Mouse (Mus musculus): ENCODE data around the gene Cyp27b1. TPM values are rescaled to one million over a fixed set of nuclear protein-coding genes. Genes with fewer than 3 reads are reported as not detected.

Cyp27b1 gene
- polyA plus RNA-seq, 1 experiment from 2014 or later = 0.08 TPM

DNA sequence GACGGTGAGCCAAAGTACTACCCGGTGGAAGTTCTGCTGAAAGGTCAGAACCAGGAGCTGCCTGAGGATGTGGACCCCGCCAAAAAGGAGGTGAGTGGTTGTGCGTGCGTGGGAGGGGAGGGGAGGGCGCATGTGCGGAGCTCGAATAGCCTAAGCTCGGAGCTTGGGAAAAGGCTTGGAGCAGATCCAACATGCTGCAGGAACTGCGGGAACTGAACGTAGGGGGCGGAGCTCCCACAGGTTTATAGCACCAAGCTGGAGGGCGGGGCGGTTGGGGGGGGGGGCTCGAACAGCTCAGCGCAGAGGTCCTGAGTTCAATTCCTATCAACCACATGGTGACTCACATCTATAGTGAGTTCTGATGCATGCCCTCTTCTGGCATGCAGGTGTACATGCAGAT lies 29.6 kb upstream of the Cyp27b1 start:
- Histone ChIP-seq H3K27ac (ENCODE audit: low read length) (no peak overlapping the region), H3K4me2 (ENCODE audit: low read length) (no peak overlapping the region), H3K9me3 (replicated peaks; ENCODE audit: control insufficient read depth, low read length, poor library complexity, severe bottlenecking) (no peaks in the 10 kb centered on the region), H3K36me3 (ENCODE audit: control insufficient read depth, insufficient read depth, low read length) (peaks cover 9% of the 10 kb centered on the region; the same call in 1 of the 2 replicates), H3K9ac (ENCODE audit: low read depth, low read length) (no peak overlapping the region), H3K4me1 (ENCODE audit: control insufficient read depth, insufficient read depth, low read length) (no peaks in the 10 kb centered on the region), H3K27me3 (ENCODE audit: control insufficient read depth, insufficient read depth, low read depth, low read length) (no peaks in the 10 kb centered on the region), H3K4me3 (ENCODE audit: low read depth, low read length) (no peak overlapping the region)
- ATAC-seq = no peak
- WGBS = 86% methylated on average over 15 of the region's 16 CpGs

DNA sequence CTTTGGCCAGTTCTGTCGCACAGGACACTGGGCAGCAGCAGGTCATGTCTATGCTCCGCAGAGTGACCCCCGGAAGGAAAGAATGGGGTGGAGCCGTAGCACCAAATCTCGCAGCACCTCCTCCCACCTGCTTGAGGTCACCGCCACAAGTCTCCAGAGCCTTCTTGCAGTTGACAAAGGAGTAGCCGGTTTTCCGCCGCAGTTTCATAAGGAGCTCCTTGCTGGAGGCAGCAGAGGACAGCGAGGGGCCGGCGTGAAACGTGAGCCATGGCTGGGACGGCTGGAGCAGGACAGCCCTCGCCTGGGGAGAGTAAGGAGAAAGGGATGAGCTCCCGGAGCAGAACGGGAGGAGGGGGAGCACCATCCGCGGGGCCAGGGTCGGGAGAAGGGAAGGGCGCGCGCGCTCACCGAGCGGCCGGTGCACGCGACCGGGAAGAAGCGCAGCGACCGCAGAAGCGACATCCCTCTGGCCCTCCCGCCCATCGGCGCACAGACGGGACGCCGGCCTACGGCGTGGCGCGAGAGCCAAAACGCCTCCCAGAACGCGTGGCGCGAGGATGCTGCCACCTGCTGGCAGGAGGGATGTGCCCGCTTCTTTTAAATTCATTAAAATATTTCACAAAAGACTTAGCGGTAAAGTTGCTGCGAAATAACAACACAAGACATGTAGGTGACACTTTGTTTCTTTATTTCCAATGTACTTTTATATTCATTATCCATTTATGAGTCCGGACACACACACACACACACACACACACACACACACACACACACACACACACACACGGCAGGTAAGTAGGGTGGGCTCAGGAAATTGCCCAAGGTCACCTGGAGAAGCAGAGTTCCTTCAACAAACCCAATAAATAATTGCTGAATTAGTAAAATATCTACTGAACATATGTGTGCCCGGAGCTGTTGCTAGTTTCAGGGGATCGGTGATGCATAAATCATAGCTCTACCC lies 17.4 kb upstream of the Cyp27b1 start, which contains the start of gene Tsfm:
Tsfm (minus strand) TSS at position 505 of the 961 bp plus-strand sequence.
- H3K27ac ChIP-seq (ENCODE audit: low read length) = peak within 1 kb of the TSS; percentile 76
- H3K27me3 ChIP-seq (ENCODE audit: control insufficient read depth, insufficient read depth, low read depth, low read length) = no peaks in the 10 kb centered on the region
- peaks cover 3% of the 10 kb centered on the region for H3K4me1 ChIP-seq (ENCODE audit: control insufficient read depth, insufficient read depth, low read length)
- peaks cover 14% of the 10 kb centered on the region for H3K36me3 ChIP-seq (ENCODE audit: control insufficient read depth, insufficient read depth, low read length)
- peak; percentile 88 for ATAC-seq
- H3K9me3 ChIP-seq (replicated peaks; ENCODE audit: control insufficient read depth, low read length, poor library complexity, severe bottlenecking) = no peaks in the 10 kb centered on the region
- peak within 1 kb of the TSS; percentile 96 for H3K4me3 ChIP-seq (ENCODE audit: low read depth, low read length)
- WGBS = 5% methylated on average over 56 of the region's 56 CpGs
- peak within 1 kb of the TSS; percentile 91 for H3K9ac ChIP-seq (ENCODE audit: low read depth, low read length)
- H3K4me2 ChIP-seq (ENCODE audit: low read length) = peak within 1 kb of the TSS; percentile 87

DNA sequence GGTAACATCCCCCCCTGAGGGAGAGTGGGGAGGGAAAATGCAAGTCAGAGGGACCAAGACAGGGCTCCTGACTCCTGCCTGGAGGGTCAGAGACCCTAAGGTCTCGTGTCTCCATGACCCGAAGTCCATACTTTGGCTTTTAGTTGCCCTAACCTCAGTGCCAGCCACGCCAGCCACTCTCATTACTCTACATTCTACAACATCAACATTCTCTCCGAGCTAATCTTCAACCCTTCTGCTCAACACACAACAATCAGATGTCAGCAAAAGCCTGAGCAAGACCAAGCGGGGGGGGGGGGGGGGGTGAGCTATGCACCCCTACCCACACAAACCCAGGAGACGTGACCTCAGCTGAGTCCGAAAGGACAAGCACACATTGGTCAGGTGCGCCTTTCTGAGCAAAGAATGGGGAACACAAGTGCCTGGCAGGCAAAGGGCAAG lies 14.7 kb upstream of the Cyp27b1 start:
- no peak for ATAC-seq
- Histone ChIP-seq H3K27me3 (ENCODE audit: control insufficient read depth, insufficient read depth, low read depth, low read length) (no peaks in the 10 kb centered on the region), H3K4me3 (ENCODE audit: low read depth, low read length) (no peak overlapping the region), H3K9ac (ENCODE audit: low read depth, low read length) (no peak overlapping the region), H3K4me2 (ENCODE audit: low read length) (no peak overlapping the region), H3K9me3 (replicated peaks; ENCODE audit: control insufficient read depth, low read length, poor library complexity, severe bottlenecking) (no peaks in the 10 kb centered on the region), H3K27ac (ENCODE audit: low read length) (no peak overlapping the region), H3K4me1 (ENCODE audit: control insufficient read depth, insufficient read depth, low read length) (peaks cover 3% of the 10 kb centered on the region), H3K36me3 (ENCODE audit: control insufficient read depth, insufficient read depth, low read length) (0 out of 2 replicates have a peak, but pooled peaks cover 3% of the 10 kb centered on the region)
- WGBS = 82% methylated on average over 8 of the region's 8 CpGs

DNA sequence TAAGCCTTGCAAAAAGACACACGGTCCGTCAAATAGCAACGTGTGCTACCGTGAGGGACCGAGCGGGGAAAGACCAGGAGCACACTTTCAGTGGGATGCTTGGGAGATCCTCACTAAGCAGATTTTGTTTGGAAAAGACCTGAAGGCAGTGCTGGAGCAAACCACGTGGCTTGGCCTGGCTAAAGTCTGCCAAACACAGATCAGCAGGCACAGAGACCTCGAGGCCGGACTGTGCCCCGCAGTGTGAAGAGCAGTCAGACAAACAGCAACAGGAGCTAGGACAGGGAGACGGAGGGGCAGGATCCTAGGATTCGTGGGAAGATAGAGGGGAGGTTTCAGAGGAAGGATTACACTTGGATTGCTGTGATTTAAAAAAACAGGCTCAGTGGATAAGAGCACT lies 11.8 kb upstream of the Cyp27b1 start:
- H3K9me3 ChIP-seq (replicated peaks; ENCODE audit: control insufficient read depth, low read length, poor library complexity, severe bottlenecking) = no peaks in the 10 kb centered on the region
- no peak overlapping the region for H3K9ac ChIP-seq (ENCODE audit: low read depth, low read length)
- H3K4me3 ChIP-seq (ENCODE audit: low read depth, low read length) = no peak overlapping the region
- no peak overlapping the region for H3K4me2 ChIP-seq (ENCODE audit: low read length)
- peaks cover 6% of the 10 kb centered on the region; the same call in 1 of the 2 replicates for H3K4me1 ChIP-seq (ENCODE audit: control insufficient read depth, insufficient read depth, low read length)
- WGBS = 86% methylated on average over 12 of the region's 12 CpGs
- ATAC-seq = no peak
- H3K36me3 ChIP-seq (ENCODE audit: control insufficient read depth, insufficient read depth, low read length) = no peaks in the 10 kb centered on the region
- H3K27ac ChIP-seq (ENCODE audit: low read length) = no peak overlapping the region
- peaks cover 4% of the 10 kb centered on the region for H3K27me3 ChIP-seq (ENCODE audit: control insufficient read depth, insufficient read depth, low read depth, low read length)

DNA sequence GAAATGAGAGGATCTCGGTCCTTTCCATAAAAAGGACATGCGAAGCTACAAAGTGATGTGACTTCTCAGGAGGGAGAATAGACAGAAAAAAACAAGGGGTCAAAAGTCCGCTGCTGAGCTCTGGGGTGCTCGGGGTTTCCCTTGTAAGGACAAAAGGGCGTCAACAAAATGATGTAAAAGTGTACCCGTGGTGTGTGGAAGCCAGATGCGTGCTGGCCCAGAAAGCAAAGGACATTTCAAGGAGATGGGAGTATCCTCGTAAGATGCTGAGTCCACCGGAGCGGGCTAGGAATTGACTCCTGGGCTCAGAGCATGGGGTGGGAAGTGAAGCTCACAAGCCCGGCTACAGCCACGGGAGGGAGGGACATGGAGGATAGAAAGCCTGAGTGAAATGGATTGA lies 10.4 kb upstream of the Cyp27b1 start:
- no peak overlapping the region for H3K4me2 ChIP-seq (ENCODE audit: low read length)
- H3K27ac ChIP-seq (ENCODE audit: low read length) = no peak overlapping the region
- no peak overlapping the region for H3K9ac ChIP-seq (ENCODE audit: low read depth, low read length)
- H3K4me1 ChIP-seq (ENCODE audit: control insufficient read depth, insufficient read depth, low read length) = peaks cover 10% of the 10 kb centered on the region
- H3K4me3 ChIP-seq (ENCODE audit: low read depth, low read length) = no peak overlapping the region
- peaks cover 4% of the 10 kb centered on the region for H3K27me3 ChIP-seq (ENCODE audit: control insufficient read depth, insufficient read depth, low read depth, low read length)
- WGBS = 74% methylated on average over 12 of the region's 12 CpGs
- ATAC-seq = no peak
- no peaks in the 10 kb centered on the region for H3K36me3 ChIP-seq (ENCODE audit: control insufficient read depth, insufficient read depth, low read length)
- no peaks in the 10 kb centered on the region for H3K9me3 ChIP-seq (replicated peaks; ENCODE audit: control insufficient read depth, low read length, poor library complexity, severe bottlenecking)

DNA sequence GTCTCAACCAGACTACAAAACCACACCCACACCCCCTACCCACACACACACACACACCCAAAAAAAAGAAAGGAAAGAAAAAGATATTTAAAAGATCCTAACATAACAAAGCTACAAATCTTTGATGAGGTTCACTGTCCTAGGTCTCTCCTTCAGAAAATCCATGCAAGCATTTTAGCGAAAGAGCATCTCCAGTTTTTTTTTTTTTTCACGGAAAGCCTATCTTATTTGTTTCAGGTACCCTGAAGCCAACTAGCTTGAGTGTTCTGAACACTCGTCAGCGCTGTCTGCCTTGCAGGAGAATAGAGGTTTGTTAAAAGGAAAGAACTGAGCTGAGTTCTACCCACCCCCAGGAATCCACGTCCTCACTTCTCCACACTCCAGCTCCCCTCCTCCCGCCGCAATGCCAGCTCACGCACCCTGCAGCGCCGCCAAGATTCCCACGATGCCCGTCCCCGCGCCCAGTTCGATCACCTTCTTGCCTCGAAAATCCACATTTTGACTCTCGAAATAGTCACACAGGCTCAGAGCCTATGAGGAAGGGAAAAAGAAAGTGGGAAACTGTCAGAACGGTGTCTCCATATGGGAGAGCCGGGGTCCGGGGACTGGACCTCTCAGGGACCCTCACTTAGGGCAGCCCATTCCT lies 7.4 kb upstream of the Cyp27b1 start:
- Histone ChIP-seq H3K36me3 (ENCODE audit: control insufficient read depth, insufficient read depth, low read length) (no peaks in the 10 kb centered on the region), H3K4me3 (ENCODE audit: low read depth, low read length) (peak overlapping the region; percentile 91), H3K9ac (ENCODE audit: low read depth, low read length) (peak overlapping the region; percentile 79), H3K4me1 (ENCODE audit: control insufficient read depth, insufficient read depth, low read length) (peaks cover 12% of the 10 kb centered on the region), H3K27ac (ENCODE audit: low read length) (no peak overlapping the region), H3K27me3 (ENCODE audit: control insufficient read depth, insufficient read depth, low read depth, low read length) (peaks cover 4% of the 10 kb centered on the region), H3K9me3 (replicated peaks; ENCODE audit: control insufficient read depth, low read length, poor library complexity, severe bottlenecking) (no peaks in the 10 kb centered on the region), H3K4me2 (ENCODE audit: low read length) (peak overlapping the region; percentile 97)
- 1% methylated on average over 20 of the region's 20 CpGs for WGBS
- ATAC-seq = no peak; the same call in 1 of the 2 replicates

DNA sequence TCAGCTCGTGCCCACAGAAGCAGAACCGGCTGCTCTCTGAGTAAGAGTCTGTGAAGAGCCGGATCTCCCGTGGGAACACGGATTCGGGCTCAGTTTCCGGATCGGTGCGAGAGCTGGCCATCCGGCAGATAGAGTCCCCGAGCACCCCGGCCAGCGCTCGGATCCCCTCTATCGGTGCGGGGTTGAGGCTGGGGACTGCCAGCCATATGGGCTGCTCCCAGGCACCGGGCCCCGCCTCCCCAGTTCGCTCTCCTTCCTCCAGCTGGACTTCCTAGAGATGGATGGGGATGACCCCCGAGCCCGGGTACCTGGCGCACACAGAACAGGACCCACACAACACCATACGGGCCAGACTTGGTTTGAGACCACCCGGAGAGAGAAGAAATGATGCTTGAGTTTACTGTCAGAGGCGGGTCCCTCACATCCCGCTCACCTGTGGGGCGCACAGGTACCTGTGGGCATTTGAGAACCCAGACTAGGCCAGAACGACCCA lies 6.7 kb upstream of the Cyp27b1 start, which contains the start of the genes Mettl1 and Eef1akmt3:
Mettl1 (plus strand) TSS at position 141 of the 493 bp plus-strand sequence.
Eef1akmt3 (minus strand) TSS at position 240 of the 493 bp plus-strand sequence.
- Histone ChIP-seq H3K9ac (ENCODE audit: low read depth, low read length) (peak within 1 kb of the TSS; percentile 79), H3K36me3 (ENCODE audit: control insufficient read depth, insufficient read depth, low read length) (no peaks in the 10 kb centered on the region), H3K4me1 (ENCODE audit: control insufficient read depth, insufficient read depth, low read length) (peaks cover 12% of the 10 kb centered on the region), H3K27ac (ENCODE audit: low read length) (peak within 1 kb of the TSS; percentile 63), H3K4me2 (ENCODE audit: low read length) (peak within 1 kb of the TSS; percentile 97), H3K4me3 (ENCODE audit: low read depth, low read length) (peak within 1 kb of the TSS; percentile 91), H3K27me3 (ENCODE audit: control insufficient read depth, insufficient read depth, low read depth, low read length) (peaks cover 4% of the 10 kb centered on the region), H3K9me3 (replicated peaks; ENCODE audit: control insufficient read depth, low read length, poor library complexity, severe bottlenecking) (no peaks in the 10 kb centered on the region)
- ATAC-seq = peak; percentile 80
- under 1% methylated on average over 28 of the region's 28 CpGs for WGBS

DNA sequence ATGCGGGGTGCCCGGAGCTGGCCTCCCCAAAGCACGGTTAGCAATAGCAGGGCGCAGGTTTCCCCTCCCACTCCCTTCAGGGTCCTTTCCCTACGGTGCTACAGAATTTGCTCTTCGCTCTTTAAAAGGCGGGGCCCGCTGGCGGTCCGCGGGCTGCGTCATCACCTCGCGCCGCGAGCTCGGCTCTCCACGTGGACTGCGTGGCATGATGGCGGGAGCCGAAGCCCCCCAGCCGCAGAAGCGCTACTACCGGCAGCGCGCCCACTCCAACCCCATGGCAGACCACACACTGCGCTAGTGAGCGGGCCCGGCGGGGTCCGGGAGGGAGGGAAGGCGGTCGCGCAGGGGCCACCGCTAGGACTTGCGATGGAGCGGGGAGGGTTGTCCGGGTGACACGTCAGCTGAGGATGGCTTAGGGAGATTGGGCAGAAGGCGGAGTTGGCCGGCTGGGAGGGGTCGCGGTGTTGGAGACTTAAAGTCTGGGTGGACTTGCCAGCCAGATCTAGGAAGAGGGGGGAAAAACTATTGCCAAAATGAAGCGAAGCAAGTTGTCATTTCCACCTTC lies 6.2 kb upstream of the Cyp27b1 start:
- Histone ChIP-seq H3K4me3 (ENCODE audit: low read depth, low read length) (peak overlapping the region; percentile 91), H3K9ac (ENCODE audit: low read depth, low read length) (peak overlapping the region; percentile 79), H3K27me3 (ENCODE audit: control insufficient read depth, insufficient read depth, low read depth, low read length) (peaks cover 4% of the 10 kb centered on the region), H3K36me3 (ENCODE audit: control insufficient read depth, insufficient read depth, low read length) (no peaks in the 10 kb centered on the region), H3K4me1 (ENCODE audit: control insufficient read depth, insufficient read depth, low read length) (peaks cover 12% of the 10 kb centered on the region), H3K4me2 (ENCODE audit: low read length) (peak overlapping the region; percentile 97), H3K9me3 (replicated peaks; ENCODE audit: control insufficient read depth, low read length, poor library complexity, severe bottlenecking) (no peaks in the 10 kb centered on the region), H3K27ac (ENCODE audit: low read length) (peak overlapping the region; percentile 63)
- WGBS = under 1% methylated on average over 44 of the region's 44 CpGs
- ATAC-seq = peak; percentile 87
